Mouse (Mus musculus) layer of hippocampus, postnatal 36 days (tissue): ENCODE results near the gene Dennd5a. TPM values are rescaled to one million over a fixed set of nuclear protein-coding genes. Genes with fewer than 3 reads are reported as not detected.

ENCODE experiments used
- DNase-seq, 2 experiments: peaks; one replicate each; pipeline ENCODE4 v3.0.0; 2022
- total RNA-seq, 2 experiments: library from RNA; stranded (reverse); gene quantifications; 2 replicates each; pipeline ENCODE4 v1.2.3; 2021

Dennd5a gene
- total RNA-seq, 2 experiments from 2014 or later: 206 to 213 TPM

DNA sequence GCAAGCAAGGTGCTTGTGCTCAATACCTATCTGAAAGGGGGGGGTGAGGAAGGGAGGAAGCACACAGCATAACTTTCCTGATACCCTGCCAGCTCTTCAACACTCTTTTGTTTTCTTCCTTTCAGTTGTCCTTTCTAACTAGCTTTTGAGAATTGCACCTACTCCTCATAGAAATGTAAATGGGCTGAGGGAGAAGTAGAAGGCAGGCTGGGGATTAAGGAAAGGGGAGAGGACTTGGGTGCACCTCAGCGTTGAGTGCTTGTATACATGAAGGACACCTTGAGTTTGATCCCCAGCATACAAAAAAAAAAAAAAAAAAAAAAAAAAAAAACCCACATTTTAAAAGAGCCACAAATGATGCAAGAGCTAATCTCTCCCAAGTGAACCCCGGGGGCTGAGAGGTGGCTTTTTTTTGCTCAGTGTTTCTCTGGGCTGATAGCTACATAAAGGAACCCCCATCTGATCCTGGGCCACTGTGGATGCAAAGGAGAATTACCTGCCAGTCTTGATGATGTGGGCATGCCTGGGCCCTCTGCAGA lies 78.6 kb downstream of the Dennd5a start:
- no peak for DNase-seq

GRCm38 (mm10) chr7:109879158-109879557 lies 81.1 kb downstream of the Dennd5a start:
- no peak for DNase-seq

- DNase-seq: no peak
Measured at GRCm38 (mm10) chr7:109876085-109876484, 84.2 kb downstream of the Dennd5a start.

GRCm38 (mm10) chr7:109875598-109875997 lies 84.7 kb downstream of the Dennd5a start:
- no peak for DNase-seq

DNA sequence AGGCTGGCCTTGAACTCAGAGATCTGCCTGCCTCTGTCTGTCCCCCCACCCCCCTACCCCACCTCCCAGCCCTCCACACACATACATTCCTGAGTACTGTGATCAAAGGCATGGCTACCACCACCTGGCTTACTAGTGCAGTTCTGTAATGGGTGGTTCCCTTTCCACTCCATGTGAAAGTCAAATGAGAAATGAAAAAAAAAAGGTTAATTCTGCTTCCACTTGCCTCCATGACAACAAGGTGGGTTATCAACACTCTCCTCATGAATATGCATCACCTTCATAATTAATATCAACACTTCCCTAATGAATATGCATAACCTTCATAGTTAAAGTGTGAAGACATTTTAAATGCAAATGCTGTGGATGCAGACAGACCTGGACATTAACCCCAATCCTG lies 85.2 kb downstream of the Dennd5a start:
- no peak for DNase-seq

GRCm38 (mm10) chr7:109873170-109873569 lies 87.1 kb downstream of the Dennd5a start:
- no peak for DNase-seq

DNA sequence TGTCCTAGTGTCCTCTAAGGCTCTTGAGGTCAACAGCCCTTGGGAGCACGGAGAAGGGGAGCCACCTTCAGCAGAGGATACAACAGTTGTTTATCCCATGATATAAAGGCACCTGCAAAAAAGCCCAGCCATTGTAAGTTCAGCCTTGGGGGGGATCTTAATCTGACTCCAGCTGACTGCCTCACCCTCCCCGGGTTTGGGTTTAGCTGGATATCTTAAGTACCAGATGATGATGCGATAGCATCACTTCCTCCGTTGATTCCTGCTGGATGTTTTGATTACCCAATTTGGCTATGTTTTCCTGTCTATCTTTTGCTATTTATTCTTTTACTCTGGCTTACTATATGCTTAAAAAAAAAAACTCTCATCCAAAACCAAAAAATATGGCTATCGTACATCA lies 89.0 kb downstream of the Dennd5a start:
- no peak for DNase-seq

DNA sequence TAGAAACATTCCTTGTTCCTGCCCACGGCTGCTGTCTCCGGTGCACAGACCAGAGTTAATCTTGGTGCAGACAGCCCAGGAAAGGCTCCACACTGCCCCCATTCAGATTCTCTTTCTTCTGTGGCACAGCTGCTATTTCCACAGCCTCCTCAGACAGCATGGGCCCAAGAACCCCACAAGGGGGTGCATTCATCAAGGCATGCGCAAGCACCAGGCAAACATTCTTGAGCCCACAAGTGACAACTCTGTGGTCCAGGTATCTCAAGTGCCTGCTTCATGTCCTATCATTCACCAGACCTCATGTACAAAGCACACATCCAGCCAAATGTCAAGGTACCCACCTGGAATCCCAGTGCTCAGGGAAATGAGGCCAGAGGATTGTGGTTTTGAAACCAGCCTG lies 91.8 kb downstream of the Dennd5a start:
- DNase-seq: no peak

- DNase-seq: no peak
Measured at GRCm38 (mm10) chr7:109866643-109867042, 93.6 kb downstream of the Dennd5a start.

DNA sequence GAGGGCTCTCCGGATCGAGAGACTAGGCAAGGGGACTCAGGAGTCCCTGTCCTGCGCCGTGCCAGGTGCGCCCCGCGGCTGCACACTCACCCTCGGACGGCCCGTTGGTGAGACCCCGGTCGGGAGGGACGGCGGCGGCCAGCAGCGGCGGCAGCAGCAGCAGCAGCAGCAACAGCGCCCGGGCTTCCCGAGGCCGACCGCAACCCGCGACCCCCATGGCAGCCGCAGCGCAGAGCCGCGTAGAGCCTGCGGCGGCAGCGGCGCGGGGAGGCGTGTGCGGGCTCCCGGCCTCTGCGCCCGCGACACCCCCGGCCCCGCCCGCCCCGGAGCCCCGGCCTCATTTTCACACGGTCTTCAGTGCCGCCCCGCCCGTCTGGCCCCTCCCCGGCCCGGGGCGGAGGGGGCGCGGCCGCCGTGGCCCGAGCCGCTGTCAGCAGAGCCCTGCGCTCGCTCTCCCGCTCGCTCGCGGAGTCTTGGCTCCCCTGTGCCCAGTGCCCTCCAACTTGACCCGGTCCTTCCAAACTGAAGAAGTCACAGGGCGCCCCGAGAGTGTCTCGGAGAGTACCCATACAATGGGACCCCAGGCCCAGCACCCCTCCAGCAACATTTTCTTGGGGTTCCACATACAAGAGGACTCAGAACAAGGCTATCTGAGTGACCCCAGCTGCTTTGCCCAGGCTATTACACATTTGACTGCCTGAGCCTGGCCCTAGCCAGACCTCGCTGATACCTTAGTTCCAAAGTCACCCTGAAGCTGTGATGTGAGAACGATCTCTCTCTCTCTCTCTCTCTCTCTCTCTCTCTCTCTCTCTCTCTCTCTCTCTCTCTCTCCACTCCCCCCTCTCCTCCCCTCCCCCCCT lies 94.7 kb downstream of the Dennd5a start, which contains the start of gene Scube2:
Scube2 (minus strand) TSS at position 310 of the 860 bp plus-strand sequence.
- DNase-seq: no peak

DNA sequence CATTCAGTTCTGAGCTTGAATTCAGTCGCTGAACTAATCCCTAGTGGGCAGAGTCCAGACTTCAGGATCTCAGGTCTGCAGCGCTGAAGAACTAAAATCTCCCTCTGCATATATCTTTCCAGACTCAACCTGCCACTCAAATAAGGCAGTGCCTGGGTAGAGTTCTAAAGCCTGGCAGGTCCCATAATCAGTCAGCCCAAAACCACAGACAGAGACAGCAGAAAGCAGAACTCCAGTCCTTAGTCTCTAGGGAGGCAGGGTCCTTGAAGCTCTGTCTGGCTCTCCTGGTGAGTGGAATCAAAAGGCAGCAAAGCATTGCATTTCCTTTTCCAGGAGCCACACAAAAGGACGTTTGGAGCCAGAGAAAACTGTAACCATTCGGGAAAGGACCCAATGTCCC lies 96.7 kb downstream of the Dennd5a start:
- DNase-seq: no peak

- DNase-seq: no peak
Measured at GRCm38 (mm10) chr7:109860162-109860561, 100.1 kb downstream of the Dennd5a start.

- no peak for DNase-seq
Measured at GRCm38 (mm10) chr7:109859354-109859753, 100.9 kb downstream of the Dennd5a start.

- DNase-seq: no peak
Measured at GRCm38 (mm10) chr7:109852752-109853212, 107.5 kb downstream of the Dennd5a start.

DNA sequence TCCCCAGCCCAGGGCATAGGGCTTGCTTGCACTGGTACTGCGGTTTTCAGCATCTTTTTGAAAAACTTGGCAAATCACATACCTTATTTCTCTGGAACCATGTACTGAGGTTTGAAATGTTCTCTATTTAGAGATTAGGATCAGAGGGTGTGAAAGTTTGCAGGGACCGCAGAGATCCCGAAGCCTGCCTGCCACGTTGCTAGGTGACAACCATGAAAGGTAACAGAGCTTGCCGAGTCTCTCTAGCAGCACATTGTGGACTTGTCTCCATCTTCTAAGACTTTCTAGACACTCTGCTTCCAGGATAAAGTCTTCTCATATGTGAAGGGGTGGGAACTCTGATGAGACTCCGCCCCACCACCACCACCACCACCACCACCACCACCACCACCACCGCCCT lies 108.3 kb downstream of the Dennd5a start:
- no peak for DNase-seq

DNA sequence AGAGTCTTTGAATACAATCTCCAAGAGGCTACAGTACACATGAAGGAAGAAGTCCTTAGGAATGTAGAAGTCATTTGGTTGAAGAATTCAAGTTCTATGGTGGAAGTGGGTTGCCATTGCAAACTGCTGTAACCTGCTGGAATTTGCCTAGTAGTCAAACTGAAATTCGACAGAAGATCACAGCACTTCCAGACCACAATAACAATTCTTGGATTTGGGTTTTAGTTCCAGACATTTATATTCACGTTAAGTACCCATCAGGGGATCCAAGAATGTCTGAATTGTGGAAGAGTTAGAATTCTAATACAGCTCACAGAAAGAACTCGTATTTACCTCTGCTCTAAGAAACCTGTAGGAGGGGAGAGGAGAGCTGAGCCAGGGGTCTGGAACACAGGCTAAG lies 109.7 kb downstream of the Dennd5a start:
- DNase-seq: no peak

- no peak for DNase-seq
Measured at GRCm38 (mm10) chr7:109849750-109850434, 110.4 kb downstream of the Dennd5a start.

DNA sequence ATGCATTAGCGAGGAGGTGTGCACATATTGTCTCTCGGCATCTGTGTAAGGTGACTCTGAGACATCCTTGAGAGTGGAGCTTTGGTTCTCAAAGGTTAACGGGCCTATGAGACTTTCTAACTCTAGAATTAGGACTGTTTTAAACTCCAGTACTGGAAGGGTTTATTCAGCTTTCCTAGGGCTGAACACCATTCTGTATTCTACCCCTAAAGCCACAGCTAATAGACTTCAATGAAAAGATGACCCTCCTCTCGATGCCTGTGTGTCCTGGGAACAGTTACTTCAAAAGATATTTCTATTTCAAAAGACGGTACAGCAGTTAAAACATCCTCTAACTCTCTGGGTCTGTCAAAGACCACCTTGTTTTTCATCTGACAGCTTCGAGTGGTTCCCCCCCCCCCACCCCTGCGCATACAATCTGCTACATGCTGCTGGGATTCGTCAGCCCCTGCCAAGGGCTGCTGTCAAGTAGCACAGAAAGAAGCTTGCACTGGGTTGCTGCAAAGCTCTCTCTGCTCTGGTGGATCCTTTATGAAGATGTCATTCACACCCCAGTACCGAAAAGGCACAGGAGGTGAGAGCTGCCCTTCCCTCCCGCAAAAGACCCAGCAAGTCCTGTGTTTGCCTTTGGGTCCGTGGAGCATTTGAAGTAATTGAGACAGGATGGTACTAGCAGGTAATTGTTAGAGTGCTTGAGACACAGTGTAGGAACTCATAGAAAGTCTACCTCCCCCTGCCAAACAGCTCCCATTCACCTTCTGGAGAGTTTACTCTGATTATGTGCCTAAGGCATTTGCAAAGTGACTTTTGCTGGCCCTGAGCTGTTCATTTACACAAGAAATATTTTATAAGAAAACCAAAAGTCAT lies 111.2 kb downstream of the Dennd5a start:
- DNase-seq: no peak

DNA sequence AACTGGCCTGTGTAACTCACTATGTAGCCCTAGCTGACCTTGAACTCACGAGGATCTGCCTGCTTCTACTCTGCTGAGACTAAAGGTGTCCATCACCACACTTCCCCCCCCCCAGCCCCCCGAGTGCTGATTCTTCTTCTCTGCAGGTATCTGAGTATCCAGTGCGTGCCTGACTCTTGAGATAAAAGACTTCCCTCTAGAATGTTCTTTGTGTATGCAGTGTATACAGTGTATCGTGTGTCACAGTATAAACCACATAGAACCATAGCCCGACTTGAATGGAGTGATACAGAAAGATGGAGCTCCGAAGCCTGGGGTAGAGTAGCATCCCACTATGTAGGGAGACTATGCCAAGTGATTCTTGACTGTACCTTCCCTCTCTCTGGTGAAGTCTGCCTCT lies 116.2 kb downstream of the Dennd5a start:
- DNase-seq: no peak
